Mouse (Mus musculus) thymus, adult 2 months (tissue): ENCODE data around the gene Slc50a1.

Experiments used
- CTCF ChIP-seq: fragments of 200-500 bp; IDR thresholded peaks from 2 replicates; pipeline ENCODE4 v1.5.1; 2012; ENCODE audit warnings: mild to moderate bottlenecking, control low read depth, low read length, moderate library complexity, borderline replicate concordance; ENCODE audit not compliant: control insufficient read depth, poor library complexity, insufficient read depth; ENCODE audit errors: extremely low read depth
- POLR2A ChIP-seq: fragments of 200-500 bp; IDR thresholded peaks from 2 replicates; pipeline ENCODE4 v1.6.1; 2012; ENCODE audit warnings: mild to moderate bottlenecking, low read length, control low read depth, moderate library complexity; ENCODE audit not compliant: control insufficient read depth, poor library complexity, insufficient read depth; ENCODE audit errors: extremely low read depth

- TF ChIP-seq POLR2A (no peak), CTCF (no peak)
These were observed 50.8 kb downstream of the Slc50a1 start for GRCm38 (mm10) chr3:89219546-89219945.
